Mouse (Mus musculus): Measurements from ENCODE around the gene Acadvl. TPM values are rescaled to one million over a fixed set of nuclear protein-coding genes. Genes with fewer than 3 reads are reported as not detected.

Gene Acadvl
- 60.6 TPM for polyA plus RNA-seq (2014; fragmentation: Illumina TruSeq; extraction: RNeasy Lipid Tissue Mini Kit (QIAGEN cat#74804); ENCODE audit: low read depth, low replicate concordance)

DNA sequence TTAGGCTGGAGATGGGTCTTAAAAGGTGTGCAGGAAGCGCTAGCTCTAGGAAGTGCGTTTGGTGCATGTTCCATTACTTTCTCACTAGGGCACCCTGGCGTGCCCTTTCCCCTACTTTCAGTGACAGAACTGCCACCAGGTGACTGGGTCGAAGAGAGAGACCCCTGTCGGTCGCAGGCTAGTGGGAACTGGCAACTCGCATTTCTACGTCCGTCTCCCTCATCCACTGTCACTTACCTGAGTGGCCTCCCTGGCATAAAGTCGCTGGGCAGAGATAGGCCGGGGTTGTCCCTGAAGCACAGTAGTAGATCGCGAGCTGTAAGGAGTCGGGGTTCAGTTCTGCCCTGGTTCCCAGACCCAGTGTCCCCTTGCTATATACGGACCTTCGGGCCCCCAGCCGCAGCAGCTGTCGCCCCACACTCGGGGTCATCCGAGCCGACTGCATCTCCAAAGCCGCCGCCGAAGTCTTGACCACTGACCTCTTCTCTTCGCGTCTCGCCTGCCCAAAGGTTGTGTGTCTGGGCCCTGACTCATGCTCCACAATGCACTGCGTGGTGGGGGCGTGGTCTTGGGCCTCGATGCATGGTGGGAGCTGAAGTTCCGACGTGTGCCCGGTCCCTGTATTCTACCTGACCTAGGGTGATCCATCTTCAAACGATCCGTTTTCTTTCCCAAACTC lies at the start of gene Acadvl:
Gene Acadvl (minus strand): TSS at position 532 of the 679 bp plus-strand sequence.

DNA sequence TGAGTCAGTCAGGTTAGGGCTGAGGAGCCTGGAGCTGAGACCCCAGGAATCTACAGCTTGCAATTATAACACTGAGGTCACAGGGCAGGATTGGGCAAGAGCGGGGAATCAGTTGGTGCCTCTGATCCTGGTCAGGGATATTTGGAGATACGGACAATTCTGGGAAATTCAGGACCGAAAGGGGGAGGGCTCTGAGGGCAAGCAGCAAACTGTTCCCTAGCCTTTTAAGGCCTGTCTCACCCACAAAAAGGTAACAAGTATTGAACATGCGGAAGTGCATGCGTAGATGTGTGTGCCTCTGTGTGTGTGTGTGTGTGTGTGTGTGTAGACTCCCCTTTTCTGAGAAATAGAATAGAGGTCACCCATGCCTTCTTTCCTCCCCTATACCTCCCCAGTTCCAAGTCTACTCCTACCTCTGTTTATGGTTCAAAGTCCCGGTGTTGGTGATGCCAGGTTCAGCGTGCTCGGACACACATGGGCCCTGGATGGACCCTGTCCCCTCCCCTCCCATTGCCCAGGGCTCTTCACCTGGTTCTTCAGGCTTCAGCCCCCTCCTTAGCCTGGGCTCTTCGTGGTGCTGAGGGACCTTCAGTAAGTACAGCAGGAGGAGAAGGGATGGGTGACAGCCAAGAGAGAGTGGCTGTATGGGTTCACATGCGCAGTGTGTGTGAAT lies 38.8 kb upstream of the Acadvl start, which contains the start of gene Asgr1:
Gene Asgr1 (plus strand): TSS at position 188 of the 673 bp plus-strand sequence.

DNA sequence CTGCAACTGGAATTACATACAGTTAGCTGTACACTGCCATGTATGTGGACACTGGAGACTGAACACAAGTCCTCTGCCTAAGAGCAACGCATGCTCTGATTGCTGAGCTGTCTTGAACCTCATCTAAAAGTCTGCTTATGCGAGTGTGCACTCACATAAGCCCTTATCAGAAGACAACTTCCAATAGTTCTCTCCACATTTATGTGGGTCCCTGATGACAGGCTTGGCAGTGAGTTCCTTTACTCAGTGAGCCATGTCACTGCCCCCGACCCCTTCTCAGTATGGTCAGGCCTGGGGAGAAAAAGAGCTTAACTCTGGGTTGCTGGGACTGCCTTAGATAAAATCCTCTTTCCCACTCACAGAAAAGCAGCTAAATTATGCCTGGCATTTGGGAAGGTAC lies 1.5 kb upstream of the Acadvl start, which contains the start of gene Dlg4:
Gene Dlg4 (plus strand): TSS at position 274 of the 400 bp plus-strand sequence.

DNA sequence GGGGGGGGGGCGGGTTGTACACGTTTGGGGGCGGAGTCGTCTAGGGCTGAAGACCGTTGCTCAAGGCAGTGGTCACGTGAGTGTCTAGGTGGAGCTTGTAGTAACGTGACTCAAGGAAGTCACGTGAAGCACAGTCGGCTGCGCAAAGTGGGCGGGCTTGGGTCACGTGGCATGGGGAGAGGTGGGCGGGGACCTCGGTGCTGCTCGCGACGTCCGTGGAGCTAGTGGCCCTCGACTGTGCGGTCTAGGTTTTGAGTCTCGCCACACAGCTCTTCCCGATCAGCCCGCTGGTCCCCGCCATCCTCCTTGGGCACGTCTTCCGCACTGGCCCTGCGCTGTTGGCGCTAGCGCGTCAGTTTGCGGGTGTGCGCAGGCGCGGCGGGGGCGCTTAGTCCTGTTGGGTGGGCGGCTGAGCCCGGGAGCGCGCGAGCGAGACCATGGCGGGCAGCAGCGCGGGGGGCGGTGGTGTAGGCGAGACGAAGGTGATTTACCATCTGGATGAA lies 14.8 kb downstream of the Acadvl start, which contains the start of gene Dvl2:
Gene Dvl2 (plus strand): TSS at position 200 of the 503 bp plus-strand sequence.

GRCm38 (mm10) chr11:69995391-69995960 lies 19.7 kb downstream of the Acadvl start, which contains the start of gene Phf23:
Gene Phf23 (plus strand): TSS chr11:69995777.

GRCm38 (mm10) chr11:69990850-69991691 lies 24.1 kb downstream of the Acadvl start, which contains the start of gene Gabarap:
Gene Gabarap (plus strand): TSS chr11:69991143.

DNA sequence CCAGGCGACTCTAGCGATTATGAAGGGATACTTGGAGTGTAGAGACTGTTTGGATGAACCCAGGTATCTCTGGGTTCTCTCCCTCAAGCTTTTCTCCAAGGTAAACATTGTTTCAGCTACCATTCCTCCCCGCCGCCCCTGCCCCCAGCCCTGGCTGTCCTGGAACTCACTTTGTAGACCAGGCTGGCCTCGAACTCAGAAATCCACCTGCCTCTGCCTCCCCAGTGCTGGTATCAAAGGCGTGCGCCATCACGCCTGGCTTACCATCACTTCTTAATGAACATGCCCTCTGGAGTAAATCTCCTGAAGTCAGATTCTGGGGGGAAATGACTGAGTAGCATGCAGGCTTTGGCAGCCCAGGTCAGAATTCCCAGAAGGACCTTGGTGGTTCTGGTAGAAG lies 33.0 kb downstream of the Acadvl start, which contains the start of gene Elp5:
Gene Elp5 (minus strand): TSS at position 293 of the 400 bp plus-strand sequence.

DNA sequence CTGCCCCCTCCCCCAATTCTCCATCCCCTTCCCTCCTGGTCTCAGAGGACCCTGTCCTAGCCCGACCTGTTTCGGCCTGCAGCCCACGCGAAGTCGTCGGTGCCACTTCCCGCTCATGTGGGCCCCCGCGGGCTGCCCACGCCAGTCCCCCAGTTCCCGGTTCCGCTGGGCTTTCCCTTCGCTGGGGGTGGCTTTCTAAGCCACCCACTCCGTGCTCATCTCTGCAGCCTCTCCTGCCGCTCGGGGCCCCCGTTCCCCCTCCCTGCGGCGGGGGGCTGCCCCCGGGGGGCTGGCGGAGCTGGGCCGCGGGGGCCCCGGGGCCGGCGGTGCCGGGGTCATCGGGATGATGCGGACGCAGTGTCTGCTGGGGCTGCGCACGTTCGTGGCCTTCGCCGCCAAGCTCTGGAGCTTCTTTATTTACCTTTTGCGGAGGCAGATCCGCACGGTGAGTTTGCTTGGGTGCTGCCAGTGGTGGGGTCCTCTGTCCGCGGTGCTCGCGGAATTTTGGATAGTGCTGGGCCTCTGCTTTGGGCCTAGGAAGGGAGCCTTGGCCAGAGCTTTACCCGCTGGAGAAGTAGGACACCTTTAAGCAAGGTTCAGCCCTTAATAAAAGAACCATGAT lies 34.0 kb downstream of the Acadvl start, which contains the start of gene Ctdnep1:
Gene Ctdnep1 (plus strand): TSS at position 16 of the 622 bp plus-strand sequence.

GRCm38 (mm10) chr11:69964650-69965270 lies 50.5 kb downstream of the Acadvl start, which contains the start of gene Cldn7:
Gene Cldn7 (plus strand): TSS chr11:69964779.

Other genes with a start within 250 kb of the Acadvl start
- gene Zbtb4, start 249.5 kb downstream of the Acadvl start, polyA plus RNA-seq (2014; fragmentation: Illumina TruSeq; extraction: RNeasy Lipid Tissue Mini Kit (QIAGEN cat#74804); ENCODE audit: low read depth, low replicate concordance) = 4.1 TPM
- gene Chrnb1, start 219.5 kb downstream of the Acadvl start, polyA plus RNA-seq (2014; fragmentation: Illumina TruSeq; extraction: RNeasy Lipid Tissue Mini Kit (QIAGEN cat#74804); ENCODE audit: low read depth, low replicate concordance) = 0.58 TPM
- 0.29 TPM for gene Fgf11, start 213.6 kb downstream of the Acadvl start, polyA plus RNA-seq (2014; fragmentation: Illumina TruSeq; extraction: RNeasy Lipid Tissue Mini Kit (QIAGEN cat#74804); ENCODE audit: low read depth, low replicate concordance)
- gene Tmem102, start 209.8 kb downstream of the Acadvl start, polyA plus RNA-seq (2014; fragmentation: Illumina TruSeq; extraction: RNeasy Lipid Tissue Mini Kit (QIAGEN cat#74804); ENCODE audit: low read depth, low replicate concordance) = 3.6 TPM
- gene Gm39566, start 200.1 kb downstream of the Acadvl start, polyA plus RNA-seq (2014; fragmentation: Illumina TruSeq; extraction: RNeasy Lipid Tissue Mini Kit (QIAGEN cat#74804); ENCODE audit: low read depth, low replicate concordance) = not detected
- not detected for gene Spem2, start 196.9 kb downstream of the Acadvl start, polyA plus RNA-seq (2014; fragmentation: Illumina TruSeq; extraction: RNeasy Lipid Tissue Mini Kit (QIAGEN cat#74804); ENCODE audit: low read depth, low replicate concordance)
- not detected for gene Spem1, start 193.2 kb downstream of the Acadvl start, polyA plus RNA-seq (2014; fragmentation: Illumina TruSeq; extraction: RNeasy Lipid Tissue Mini Kit (QIAGEN cat#74804); ENCODE audit: low read depth, low replicate concordance)
- gene Nlgn2, start 177.6 kb downstream of the Acadvl start, polyA plus RNA-seq (2014; fragmentation: Illumina TruSeq; extraction: RNeasy Lipid Tissue Mini Kit (QIAGEN cat#74804); ENCODE audit: low read depth, low replicate concordance) = 0.11 TPM
- 58.8 TPM for gene Tmem256, start 176.9 kb downstream of the Acadvl start, polyA plus RNA-seq (2014; fragmentation: Illumina TruSeq; extraction: RNeasy Lipid Tissue Mini Kit (QIAGEN cat#74804); ENCODE audit: low read depth, low replicate concordance)
- gene Plscr3, start 169.0 kb downstream of the Acadvl start, polyA plus RNA-seq (2014; fragmentation: Illumina TruSeq; extraction: RNeasy Lipid Tissue Mini Kit (QIAGEN cat#74804); ENCODE audit: low read depth, low replicate concordance) = 1.1 TPM
- gene Tnk1, start 156.7 kb downstream of the Acadvl start, polyA plus RNA-seq (2014; fragmentation: Illumina TruSeq; extraction: RNeasy Lipid Tissue Mini Kit (QIAGEN cat#74804); ENCODE audit: low read depth, low replicate concordance) = not detected
- gene Tmem95, start 137.4 kb downstream of the Acadvl start, polyA plus RNA-seq (2014; fragmentation: Illumina TruSeq; extraction: RNeasy Lipid Tissue Mini Kit (QIAGEN cat#74804); ENCODE audit: low read depth, low replicate concordance) = not detected
- gene Kctd11, start 134.0 kb downstream of the Acadvl start, polyA plus RNA-seq (2014; fragmentation: Illumina TruSeq; extraction: RNeasy Lipid Tissue Mini Kit (QIAGEN cat#74804); ENCODE audit: low read depth, low replicate concordance) = 0.42 TPM
- gene Acap1, start 119.9 kb downstream of the Acadvl start, polyA plus RNA-seq (2014; fragmentation: Illumina TruSeq; extraction: RNeasy Lipid Tissue Mini Kit (QIAGEN cat#74804); ENCODE audit: low read depth, low replicate concordance) = 0.40 TPM
- gene 2810408A11Rik, start 114.4 kb downstream of the Acadvl start, polyA plus RNA-seq (2014; fragmentation: Illumina TruSeq; extraction: RNeasy Lipid Tissue Mini Kit (QIAGEN cat#74804); ENCODE audit: low read depth, low replicate concordance) = not detected
- 3.0 TPM for gene Neurl4, start 114.3 kb downstream of the Acadvl start, polyA plus RNA-seq (2014; fragmentation: Illumina TruSeq; extraction: RNeasy Lipid Tissue Mini Kit (QIAGEN cat#74804); ENCODE audit: low read depth, low replicate concordance)
- 9.6 TPM for gene Gps2, start 101.5 kb downstream of the Acadvl start, polyA plus RNA-seq (2014; fragmentation: Illumina TruSeq; extraction: RNeasy Lipid Tissue Mini Kit (QIAGEN cat#74804); ENCODE audit: low read depth, low replicate concordance)
- 155 TPM for gene Eif5a, start 93.5 kb downstream of the Acadvl start, polyA plus RNA-seq (2014; fragmentation: Illumina TruSeq; extraction: RNeasy Lipid Tissue Mini Kit (QIAGEN cat#74804); ENCODE audit: low read depth, low replicate concordance)
- gene Ybx2, start 79.6 kb downstream of the Acadvl start, polyA plus RNA-seq (2014; fragmentation: Illumina TruSeq; extraction: RNeasy Lipid Tissue Mini Kit (QIAGEN cat#74804); ENCODE audit: low read depth, low replicate concordance) = not detected
- not detected for gene Slc2a4, start 67.2 kb downstream of the Acadvl start, polyA plus RNA-seq (2014; fragmentation: Illumina TruSeq; extraction: RNeasy Lipid Tissue Mini Kit (QIAGEN cat#74804); ENCODE audit: low read depth, low replicate concordance)
- 0.40 TPM for gene Cldn7, start 50.6 kb downstream of the Acadvl start, polyA plus RNA-seq (2014; fragmentation: Illumina TruSeq; extraction: RNeasy Lipid Tissue Mini Kit (QIAGEN cat#74804); ENCODE audit: low read depth, low replicate concordance)
- 25.5 TPM for gene Ctdnep1, start 34.3 kb downstream of the Acadvl start, polyA plus RNA-seq (2014; fragmentation: Illumina TruSeq; extraction: RNeasy Lipid Tissue Mini Kit (QIAGEN cat#74804); ENCODE audit: low read depth, low replicate concordance)
- gene Elp5, start 32.9 kb downstream of the Acadvl start, polyA plus RNA-seq (2014; fragmentation: Illumina TruSeq; extraction: RNeasy Lipid Tissue Mini Kit (QIAGEN cat#74804); ENCODE audit: low read depth, low replicate concordance) = 9.7 TPM
- gene Gabarap, start 24.3 kb downstream of the Acadvl start, polyA plus RNA-seq (2014; fragmentation: Illumina TruSeq; extraction: RNeasy Lipid Tissue Mini Kit (QIAGEN cat#74804); ENCODE audit: low read depth, low replicate concordance) = 367 TPM
- gene Phf23, start 19.6 kb downstream of the Acadvl start, polyA plus RNA-seq (2014; fragmentation: Illumina TruSeq; extraction: RNeasy Lipid Tissue Mini Kit (QIAGEN cat#74804); ENCODE audit: low read depth, low replicate concordance) = 7.1 TPM
- 0.37 TPM for gene Dvl2, start 14.8 kb downstream of the Acadvl start, polyA plus RNA-seq (2014; fragmentation: Illumina TruSeq; extraction: RNeasy Lipid Tissue Mini Kit (QIAGEN cat#74804); ENCODE audit: low read depth, low replicate concordance)
- gene Dlg4, start 1.5 kb upstream of the Acadvl start, polyA plus RNA-seq (2014; fragmentation: Illumina TruSeq; extraction: RNeasy Lipid Tissue Mini Kit (QIAGEN cat#74804); ENCODE audit: low read depth, low replicate concordance) = 0.13 TPM
- 171 TPM for gene Asgr1, start 38.7 kb upstream of the Acadvl start, polyA plus RNA-seq (2014; fragmentation: Illumina TruSeq; extraction: RNeasy Lipid Tissue Mini Kit (QIAGEN cat#74804); ENCODE audit: low read depth, low replicate concordance)
- gene Asgr2, start 77.2 kb upstream of the Acadvl start, polyA plus RNA-seq (2014; fragmentation: Illumina TruSeq; extraction: RNeasy Lipid Tissue Mini Kit (QIAGEN cat#74804); ENCODE audit: low read depth, low replicate concordance) = 93.1 TPM
- 0.24 TPM for gene Mgl2, start 114.9 kb upstream of the Acadvl start, polyA plus RNA-seq (2014; fragmentation: Illumina TruSeq; extraction: RNeasy Lipid Tissue Mini Kit (QIAGEN cat#74804); ENCODE audit: low read depth, low replicate concordance)
- 0.37 TPM for gene Clec10a, start 140.8 kb upstream of the Acadvl start, polyA plus RNA-seq (2014; fragmentation: Illumina TruSeq; extraction: RNeasy Lipid Tissue Mini Kit (QIAGEN cat#74804); ENCODE audit: low read depth, low replicate concordance)
- 0.61 TPM for gene Slc16a11, start 197.3 kb upstream of the Acadvl start, polyA plus RNA-seq (2014; fragmentation: Illumina TruSeq; extraction: RNeasy Lipid Tissue Mini Kit (QIAGEN cat#74804); ENCODE audit: low read depth, low replicate concordance)
- gene Slc16a13, start 205.7 kb upstream of the Acadvl start, polyA plus RNA-seq (2014; fragmentation: Illumina TruSeq; extraction: RNeasy Lipid Tissue Mini Kit (QIAGEN cat#74804); ENCODE audit: low read depth, low replicate concordance) = 0.53 TPM
- gene Bcl6b, start 214.4 kb upstream of the Acadvl start, polyA plus RNA-seq (2014; fragmentation: Illumina TruSeq; extraction: RNeasy Lipid Tissue Mini Kit (QIAGEN cat#74804); ENCODE audit: low read depth, low replicate concordance) = 1.5 TPM
- gene 0610010K14Rik, start 222.5 kb upstream of the Acadvl start, polyA plus RNA-seq (2014; fragmentation: Illumina TruSeq; extraction: RNeasy Lipid Tissue Mini Kit (QIAGEN cat#74804); ENCODE audit: low read depth, low replicate concordance) = 2.0 TPM
- 1.0 TPM for gene Gm21988, start 224.4 kb upstream of the Acadvl start, polyA plus RNA-seq (2014; fragmentation: Illumina TruSeq; extraction: RNeasy Lipid Tissue Mini Kit (QIAGEN cat#74804); ENCODE audit: low read depth, low replicate concordance)
- 21.2 TPM for gene Rnasek, start 224.4 kb upstream of the Acadvl start, polyA plus RNA-seq (2014; fragmentation: Illumina TruSeq; extraction: RNeasy Lipid Tissue Mini Kit (QIAGEN cat#74804); ENCODE audit: low read depth, low replicate concordance)
- 0.37 TPM for gene Alox12, start 239.9 kb upstream of the Acadvl start, polyA plus RNA-seq (2014; fragmentation: Illumina TruSeq; extraction: RNeasy Lipid Tissue Mini Kit (QIAGEN cat#74804); ENCODE audit: low read depth, low replicate concordance)

Measured in liver, adult 10 weeks (tissue).